Mouse (Mus musculus) heart, embryonic 15.5 days (tissue): ENCODE measurements around the gene Krtap4-16. TPM values are rescaled to one million over a fixed set of nuclear protein-coding genes. Genes with fewer than 3 reads are reported as not detected.
"Not testable (repeated sequence)": the region's sequence is repeated elsewhere in the genome, so short reads cannot be mapped to it uniquely, and the experiment has no call there.

Experiments
- ATAC-seq: fragments of 200-750 bp; cut with Nextera tagmentation; replicated peaks from 2 replicates; pipeline ENCODE4 v1.8.0; 2017; ENCODE audit warnings: low read depth, moderate TSS enrichment; ENCODE audit not compliant: insufficient number of reproducible peaks, insufficient read depth, low FRiP score
- H3K27ac ChIP-seq: fragments of 300-500 bp; sonication (generic); 2 replicates; pipeline ENCODE4 v1.5.1; 2015; ENCODE audit warnings: mild to moderate bottlenecking, inconsistent platforms
- H3K27me3 ChIP-seq: fragments of 300-500 bp; sonication (generic); 2 replicates; pipeline ENCODE4 v1.6.1; 2015; ENCODE audit warnings: inconsistent platforms
- H3K36me3 ChIP-seq: fragments of 300-500 bp; sonication (generic); 2 replicates; pipeline ENCODE4 v1.6.1; 2015; ENCODE audit warnings: mild to moderate bottlenecking, inconsistent platforms
- H3K4me1 ChIP-seq: fragments of 300-500 bp; sonication (generic); replicated peaks from 2 replicates; pipeline ENCODE4 v1.6.1; 2015; ENCODE audit warnings: inconsistent platforms
- H3K4me2 ChIP-seq: fragments of 300-500 bp; sonication (generic); 2 replicates; pipeline ENCODE4 v1.6.1; 2015; ENCODE audit warnings: inconsistent platforms, mild to moderate bottlenecking, moderate library complexity
- H3K4me3 ChIP-seq: fragments of 300-500 bp; sonication (generic); 2 replicates; pipeline ENCODE4 v1.5.1; 2015; ENCODE audit warnings: mild to moderate bottlenecking, inconsistent platforms
- H3K9ac ChIP-seq: fragments of 300-500 bp; sonication (generic); 2 replicates; pipeline ENCODE4 v1.6.1; 2015; ENCODE audit warnings: mild to moderate bottlenecking, inconsistent platforms
- H3K9me3 ChIP-seq: fragments of 300-500 bp; sonication (generic); replicated peaks from 2 replicates; pipeline ENCODE4 v1.6.1; 2016; ENCODE audit warnings: inconsistent platforms
- WGBS: fragments of 180-500 bp; shearing (Covaris S2); methylation state at CpG from one replicate; pipeline ENCODE4 v1.1.7; 2015; ENCODE audit warnings: mixed read lengths; 5-methylcytosine and 5-hydroxymethylcytosine counted together
- polyA plus RNA-seq: library from polyadenylated mRNA; unstranded; fragments of >200 nt; fragmentation: Nextera tagmentation; extraction: Ambion mirVana; gene quantifications from 2 replicates; pipeline ENCODE4 v1.2.1, GENCODE M21; 2015

Gene Krtap4-16
- not detected in 2 replicates for polyA plus RNA-seq

- no peak for ATAC-seq
- no peaks in the 10 kb centered on the region for H3K27me3 ChIP-seq
- H3K27ac ChIP-seq = no peak within 1 kb of the TSS
- no peak within 1 kb of the TSS for H3K9ac ChIP-seq
- no peaks in the 10 kb centered on the region for H3K4me1 ChIP-seq
- H3K4me3 ChIP-seq = no peak within 1 kb of the TSS
- no peaks in the 10 kb centered on the region for H3K9me3 ChIP-seq
- H3K4me2 ChIP-seq = no peak within 1 kb of the TSS
- H3K36me3 ChIP-seq = no peaks in the 10 kb centered on the region
These were observed at the start of gene Krtap4-16 for GRCm38 (mm10) chr11:99851508-99851907. TSS of gene Krtap4-16 (minus strand) at chr11:99851608.

GRCm38 (mm10) chr11:99878887-99879286 lies 27.5 kb upstream of the Krtap4-16 start, which contains the start of gene Gm11567:
TSS of gene Gm11567 (plus strand) at chr11:99879187.
- H3K27me3 ChIP-seq, H3K4me2 ChIP-seq, H3K27ac ChIP-seq, H3K9me3 ChIP-seq, ATAC-seq, H3K4me1 ChIP-seq, H3K4me3 ChIP-seq, H3K9ac ChIP-seq, H3K36me3 ChIP-seq: not testable (repeated sequence)
- WGBS = 43% methylated on average over 1 of the region's 1 CpGs

DNA sequence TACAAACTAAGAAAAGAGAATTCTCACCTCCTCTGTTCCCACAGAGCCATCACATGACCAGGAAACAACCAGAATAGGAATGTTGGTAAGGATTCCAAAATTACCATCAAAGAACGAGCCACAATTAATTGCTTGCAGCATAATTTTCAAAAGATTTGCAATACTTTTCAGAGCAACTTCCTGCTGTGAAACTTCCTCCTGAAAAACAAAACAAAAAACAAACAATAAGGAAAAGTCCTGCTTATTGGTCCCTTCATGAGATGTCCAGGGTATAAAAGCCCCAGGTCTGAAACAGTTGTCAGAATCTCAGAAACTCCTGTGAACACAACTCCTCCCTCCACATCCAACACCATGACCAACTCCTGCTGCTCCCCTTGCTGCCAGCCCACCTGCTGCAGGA lies 21.7 kb upstream of the Krtap4-16 start, which contains the start of gene Krtap9-1:
Krtap9-1 (plus strand) TSS at position 301 of the 400 bp plus-strand sequence.
- not testable (repeated sequence) for H3K4me3 ChIP-seq, H3K4me2 ChIP-seq, H3K36me3 ChIP-seq, H3K4me1 ChIP-seq, ATAC-seq, H3K27ac ChIP-seq, H3K27me3 ChIP-seq, H3K9me3 ChIP-seq, H3K9ac ChIP-seq
- 65% methylated on average over 1 of the region's 1 CpGs for WGBS

DNA sequence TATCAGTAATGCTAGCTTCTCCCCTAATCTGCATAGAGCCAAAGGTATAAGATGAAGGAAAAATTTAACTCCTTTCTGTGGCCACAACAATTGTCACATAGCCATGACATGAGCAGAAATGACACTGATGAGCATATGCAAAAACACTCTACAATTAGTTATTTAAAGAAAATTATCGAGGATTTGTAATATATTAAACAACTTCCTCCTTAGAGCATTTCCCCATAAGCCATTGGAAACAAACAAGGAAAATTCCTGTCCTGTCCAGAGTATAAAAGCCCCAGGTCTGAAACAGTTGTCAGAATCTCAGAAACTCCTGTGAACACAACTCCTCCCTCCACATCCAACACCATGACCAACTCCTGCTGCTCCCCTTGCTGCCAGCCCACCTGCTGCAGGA lies 12.8 kb upstream of the Krtap4-16 start, which contains the start of gene Gm11559:
Gm11559 (plus strand) TSS at position 301 of the 400 bp plus-strand sequence.
- H3K9ac ChIP-seq, ATAC-seq, H3K27ac ChIP-seq, H3K9me3 ChIP-seq, H3K36me3 ChIP-seq, H3K4me1 ChIP-seq, H3K4me3 ChIP-seq, H3K27me3 ChIP-seq, H3K4me2 ChIP-seq: not testable (repeated sequence)
- 32% methylated on average over 1 of the region's 1 CpGs for WGBS

DNA sequence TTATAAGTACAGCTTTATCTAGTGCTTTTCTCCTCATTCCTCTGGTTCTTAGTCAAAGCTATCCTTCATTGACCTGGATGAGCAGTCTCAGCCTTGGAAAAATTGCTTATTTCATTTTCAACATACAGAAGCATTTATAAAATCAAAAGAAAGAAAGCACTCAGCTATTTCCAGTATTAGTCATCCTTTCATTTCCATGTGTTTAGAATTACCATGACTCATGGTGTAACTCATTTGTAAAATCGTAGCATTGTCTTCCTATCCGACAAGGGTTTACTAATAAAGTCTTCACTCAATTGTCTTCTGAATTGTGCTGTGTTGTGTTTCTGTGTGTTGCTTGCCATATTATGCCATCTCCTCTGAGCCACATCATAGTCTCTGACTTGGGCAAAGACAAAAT lies 7.4 kb upstream of the Krtap4-16 start:
- H3K36me3 ChIP-seq = no peaks in the 10 kb centered on the region
- H3K27ac ChIP-seq = no peak overlapping the region
- no peak overlapping the region for H3K9ac ChIP-seq
- no peak overlapping the region for H3K4me3 ChIP-seq
- 74% methylated on average over 2 of the region's 2 CpGs for WGBS
- H3K27me3 ChIP-seq = no peaks in the 10 kb centered on the region
- H3K9me3 ChIP-seq = no peaks in the 10 kb centered on the region
- no peak overlapping the region for H3K4me2 ChIP-seq
- no peak for ATAC-seq
- no peaks in the 10 kb centered on the region for H3K4me1 ChIP-seq

GRCm38 (mm10) chr11:99857617-99858016 lies 6.2 kb upstream of the Krtap4-16 start, which contains the start of gene Gm11568:
TSS of gene Gm11568 (plus strand) at chr11:99857917.
- ATAC-seq = no peak
- 83% methylated on average over 2 of the region's 2 CpGs for WGBS
- Histone ChIP-seq H3K9ac (no peak within 1 kb of the TSS), H3K27ac (no peak within 1 kb of the TSS), H3K4me2 (no peak within 1 kb of the TSS), H3K27me3 (no peaks in the 10 kb centered on the region), H3K36me3 (no peaks in the 10 kb centered on the region), H3K4me3 (no peak within 1 kb of the TSS), H3K9me3 (no peaks in the 10 kb centered on the region), H3K4me1 (no peaks in the 10 kb centered on the region)

GRCm38 (mm10) chr11:99854121-99854520 lies 2.7 kb upstream of the Krtap4-16 start:
- 48% methylated on average over 3 of the region's 3 CpGs for WGBS
- Histone ChIP-seq H3K4me2 (no peak overlapping the region), H3K9ac (no peak overlapping the region)

GRCm38 (mm10) chr11:99846746-99847145 lies 4.7 kb downstream of the Krtap4-16 start:
- WGBS = 77% methylated on average over 2 of the region's 2 CpGs
- ATAC-seq = no peak
- no peaks in the 10 kb centered on the region for H3K4me1 ChIP-seq
- H3K4me2 ChIP-seq = no peak overlapping the region
- no peaks in the 10 kb centered on the region for H3K36me3 ChIP-seq
- no peaks in the 10 kb centered on the region for H3K27me3 ChIP-seq
- no peak overlapping the region for H3K9ac ChIP-seq
- H3K4me3 ChIP-seq = no peak overlapping the region
- no peaks in the 10 kb centered on the region for H3K9me3 ChIP-seq
- H3K27ac ChIP-seq = no peak overlapping the region

More at GRCm38 (mm10) chr11:99854121-99854520, 2.7 kb upstream of the Krtap4-16 start:
- no peaks in the 10 kb centered on the region for H3K36me3 ChIP-seq
- no peaks in the 10 kb centered on the region for H3K9me3 ChIP-seq
- H3K27ac ChIP-seq = no peak overlapping the region
- no peaks in the 10 kb centered on the region for H3K4me1 ChIP-seq
- H3K4me3 ChIP-seq = no peak overlapping the region
- no peaks in the 10 kb centered on the region for H3K27me3 ChIP-seq
- ATAC-seq = no peak

DNA sequence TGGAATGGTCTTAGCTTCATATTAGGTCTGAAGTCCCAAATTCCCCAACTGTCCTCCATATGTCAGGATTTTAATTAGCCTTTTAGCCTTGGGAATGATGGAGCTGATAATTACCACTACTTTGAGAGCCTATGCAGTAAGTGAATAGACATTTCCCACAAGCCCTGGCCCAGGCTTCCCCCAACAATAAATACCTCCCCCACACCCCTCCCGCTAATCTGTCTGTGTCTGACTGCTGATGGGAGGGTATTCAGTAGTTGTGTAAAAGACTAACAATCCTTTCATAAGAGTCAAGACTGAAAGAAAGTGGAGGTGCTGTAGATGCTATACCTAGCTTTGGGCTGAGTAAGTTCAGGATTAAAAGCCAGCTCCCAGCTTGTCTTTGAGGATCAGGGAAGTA lies 9.2 kb downstream of the Krtap4-16 start:
- 72% methylated on average over 1 of the region's 1 CpGs for WGBS

GRCm38 (mm10) chr11:99837966-99838365 lies 13.4 kb downstream of the Krtap4-16 start, which contains the start of gene 2300003K06Rik:
TSS of gene 2300003K06Rik (minus strand) at chr11:99838066.
- H3K4me3 ChIP-seq = no peak within 1 kb of the TSS
- no peaks in the 10 kb centered on the region for H3K9me3 ChIP-seq
- H3K27ac ChIP-seq = no peak within 1 kb of the TSS
- no peaks in the 10 kb centered on the region for H3K27me3 ChIP-seq
- H3K36me3 ChIP-seq = no peaks in the 10 kb centered on the region
- no peak within 1 kb of the TSS for H3K9ac ChIP-seq
- H3K4me1 ChIP-seq = no peaks in the 10 kb centered on the region
- ATAC-seq = no peak
- H3K4me2 ChIP-seq = no peak within 1 kb of the TSS
- 69% methylated on average over 1 of the region's 1 CpGs for WGBS

More for the DNA sequence above, 9.2 kb downstream of the Krtap4-16 start:
- Histone ChIP-seq H3K4me2 (no peak overlapping the region), H3K4me3 (no peak overlapping the region), H3K36me3 (no peaks in the 10 kb centered on the region), H3K9me3 (no peaks in the 10 kb centered on the region), H3K27me3 (no peaks in the 10 kb centered on the region), H3K4me1 (no peaks in the 10 kb centered on the region), H3K9ac (no peak overlapping the region), H3K27ac (no peak overlapping the region)
- no peak for ATAC-seq

DNA sequence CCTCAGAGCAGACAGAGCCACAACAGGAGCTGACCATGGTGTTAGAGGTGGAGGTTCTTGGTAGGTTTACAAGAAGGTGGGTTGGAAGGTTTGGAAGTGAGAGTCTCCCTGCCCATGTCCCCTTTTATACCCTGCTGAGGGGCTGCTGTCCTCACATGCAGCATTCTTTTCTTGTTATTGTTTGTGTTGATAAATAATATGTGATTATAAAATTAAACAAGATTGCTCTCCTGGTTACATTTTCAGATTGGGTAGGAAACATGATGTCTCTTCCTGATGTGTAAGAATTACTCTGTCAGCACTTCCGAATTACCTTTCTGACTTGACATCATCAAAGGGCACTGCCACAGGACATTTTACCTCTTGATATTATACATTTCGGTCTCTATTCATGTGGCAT lies 35.8 kb downstream of the Krtap4-16 start, which contains the start of gene Gm11564:
Gm11564 (minus strand) TSS at position 101 of the 400 bp plus-strand sequence.
- not testable (repeated sequence) for ATAC-seq, H3K9ac ChIP-seq, H3K27me3 ChIP-seq, H3K36me3 ChIP-seq, H3K4me2 ChIP-seq, H3K4me3 ChIP-seq, H3K9me3 ChIP-seq, H3K4me1 ChIP-seq, H3K27ac ChIP-seq
- 73% methylated on average over 2 of the region's 2 CpGs for WGBS

- not testable (repeated sequence) for H3K4me1 ChIP-seq, H3K27me3 ChIP-seq, ATAC-seq, H3K27ac ChIP-seq, H3K4me2 ChIP-seq, H3K9ac ChIP-seq, H3K4me3 ChIP-seq, H3K9me3 ChIP-seq, H3K36me3 ChIP-seq
These were observed 41.6 kb downstream of the Krtap4-16 start, which contains the start of gene Krtap4-13 for GRCm38 (mm10) chr11:99809792-99810191. TSS of gene Krtap4-13 (minus strand) at chr11:99809892.
